Comparison of ENCODE assay signal across 15 mouse cellular contexts in genomic region chr8:30648497-30648896, GRCm38 (mm10).
DNase-seq lines count a peak whose midpoint lies in the region; ATAC-seq and TF ChIP-seq lines count a peak whose summit lies in the region.
"Had no signal": no experiment of that assay in that cellular context is flagged by ENCODE, and none has a peak within 500 bp of the region (broad histone marks: within the 10 kb centered on the region; RNA-seq: fewer than 3 reads in every experiment).

No protein-coding gene starts in this region.

- no peak for DNase-seq in forebrain, embryonic 11.5 days (ENCODE audit: low spot score)
- DNase-seq in forebrain, embryonic 10.5 days (ENCODE audit: extremely low spot score, low spot score) = no peak
- peak; percentile 64 for DNase-seq in R1 (ENCODE audit: low read depth, low spot score)
- no peak for DNase-seq in forebrain, postnatal 0 days
- no peak for DNase-seq in urinary bladder, postnatal 14 days (ENCODE audit: low spot score)
- no peak for DNase-seq in thymus, postnatal 36 days
- no peak for DNase-seq in layer of hippocampus, adult 9-11 months
- DNase-seq: adrenal gland, postnatal 25 days; heart, adult 2 months; kidney, postnatal 14 days; lung, postnatal 14 days; thymus, adult 2 months had no signal

- no peaks in the 10 kb centered on the region for H3K4me1 ChIP-seq in forebrain, embryonic 11.5 days (replicated peaks; ENCODE audit: control insufficient read depth, insufficient read depth, low read length)
- H3K4me1 ChIP-seq in forebrain, embryonic 10.5 days = peaks cover 8% of the 10 kb centered on the region; the same call in 1 of the 2 replicates
- no peaks in the 10 kb centered on the region for H3K4me1 ChIP-seq in forebrain, postnatal 0 days (ENCODE audit: insufficient read depth)
- H3K4me1 ChIP-seq in midbrain, embryonic 16.5 days (ENCODE audit: control insufficient read depth, insufficient read depth, low read length) = 0 out of 2 replicates have a peak, but pooled peaks cover 2% of the 10 kb centered on the region
- H3K4me1 ChIP-seq: limb, embryonic 12.5 days; liver, embryonic 15.5 days had no signal

- no peak overlapping the region; the same call in 1 of the 2 replicates for H3K27ac ChIP-seq in forebrain, embryonic 11.5 days (ENCODE audit: low read depth, low read length)
- H3K27ac ChIP-seq in forebrain, embryonic 10.5 days = no peak overlapping the region
- no peak overlapping the region for H3K27ac ChIP-seq in forebrain, postnatal 0 days (ENCODE audit: low read depth, low read length)
- no peak overlapping the region for H3K27ac ChIP-seq in midbrain, embryonic 16.5 days (ENCODE audit: low read length)
- H3K27ac ChIP-seq: heart, adult 2 months; limb, embryonic 12.5 days; liver, embryonic 15.5 days had no signal

- no peaks in the 10 kb centered on the region for H3K36me3 ChIP-seq in forebrain, embryonic 11.5 days (ENCODE audit: control insufficient read depth, insufficient read depth, low read length)
- no peaks in the 10 kb centered on the region for H3K36me3 ChIP-seq in forebrain, embryonic 10.5 days (replicated peaks)
- no peaks in the 10 kb centered on the region for H3K36me3 ChIP-seq in forebrain, postnatal 0 days (ENCODE audit: insufficient read depth)
- H3K36me3 ChIP-seq in midbrain, embryonic 16.5 days (ENCODE audit: control insufficient read depth, insufficient read depth, low read length) = no peaks in the 10 kb centered on the region
- H3K36me3 ChIP-seq: limb, embryonic 12.5 days; liver, embryonic 15.5 days had no signal

- H3K4me3 ChIP-seq in forebrain, embryonic 11.5 days (ENCODE audit: low read depth, low read length) = no peak overlapping the region
- H3K4me3 ChIP-seq in forebrain, embryonic 10.5 days = no peak overlapping the region
- H3K4me3 ChIP-seq in forebrain, postnatal 0 days (ENCODE audit: low read depth, low read length) = no peak overlapping the region
- no peak overlapping the region for H3K4me3 ChIP-seq in midbrain, embryonic 16.5 days (ENCODE audit: low read depth, low read length)
- H3K4me3 ChIP-seq: heart, adult 2 months; limb, embryonic 12.5 days; liver, embryonic 15.5 days had no signal

- peak; percentile 78 for ATAC-seq in forebrain, embryonic 11.5 days (replicated peaks; ENCODE audit: low FRiP score)
- peak; percentile 72; the same call in 1 of the 2 replicates for ATAC-seq in forebrain, postnatal 0 days
- peak; percentile 62 for ATAC-seq in midbrain, embryonic 16.5 days

- H3K4me2 ChIP-seq in forebrain, embryonic 11.5 days (ENCODE audit: low read depth, low read length, severe bottlenecking) = no peak overlapping the region
- no peak overlapping the region for H3K4me2 ChIP-seq in forebrain, postnatal 0 days (ENCODE audit: low read depth)
- no peak overlapping the region for H3K4me2 ChIP-seq in midbrain, embryonic 16.5 days (ENCODE audit: low read length)
- H3K4me2 ChIP-seq: limb, embryonic 12.5 days; liver, embryonic 15.5 days had no signal

- H3K9ac ChIP-seq in forebrain, embryonic 11.5 days (ENCODE audit: low read length) = no peak overlapping the region
- no peak overlapping the region for H3K9ac ChIP-seq in forebrain, postnatal 0 days
- H3K9ac ChIP-seq in midbrain, embryonic 16.5 days (ENCODE audit: low read depth, low read length) = no peak overlapping the region
- H3K9ac ChIP-seq: limb, embryonic 12.5 days; liver, embryonic 15.5 days had no signal

- H3K27me3 ChIP-seq in forebrain, embryonic 11.5 days (ENCODE audit: control insufficient read depth, insufficient read depth, low read length) = no peaks in the 10 kb centered on the region
- H3K27me3 ChIP-seq in forebrain, embryonic 10.5 days (ENCODE audit: poor library complexity, severe bottlenecking) = no peaks in the 10 kb centered on the region
- no peaks in the 10 kb centered on the region for H3K27me3 ChIP-seq in forebrain, postnatal 0 days (ENCODE audit: insufficient read depth, low read length)
- H3K27me3 ChIP-seq in midbrain, embryonic 16.5 days (ENCODE audit: control insufficient read depth, insufficient read depth, low read depth, low read length) = no peaks in the 10 kb centered on the region
- H3K27me3 ChIP-seq: limb, embryonic 12.5 days; liver, embryonic 15.5 days had no signal

- H3K9me3 ChIP-seq in forebrain, embryonic 11.5 days (ENCODE audit: control insufficient read depth, low read length) = no peaks in the 10 kb centered on the region
- H3K9me3 ChIP-seq in forebrain, embryonic 10.5 days = no peaks in the 10 kb centered on the region
- no peaks in the 10 kb centered on the region for H3K9me3 ChIP-seq in forebrain, postnatal 0 days (ENCODE audit: low read length)
- no peaks in the 10 kb centered on the region for H3K9me3 ChIP-seq in midbrain, embryonic 16.5 days (replicated peaks; ENCODE audit: control insufficient read depth, low read length, poor library complexity, severe bottlenecking)
- H3K9me3 ChIP-seq: limb, embryonic 12.5 days; liver, embryonic 15.5 days had no signal

- no peak for TF ChIP-seq CTCF in forebrain, postnatal 0 days (IDR thresholded peaks at IDR 0.05; ENCODE audit: low read depth)
